Mouse (Mus musculus): ENCODE results near the gene Nr1h5.

Gene Nr1h5

DNA sequence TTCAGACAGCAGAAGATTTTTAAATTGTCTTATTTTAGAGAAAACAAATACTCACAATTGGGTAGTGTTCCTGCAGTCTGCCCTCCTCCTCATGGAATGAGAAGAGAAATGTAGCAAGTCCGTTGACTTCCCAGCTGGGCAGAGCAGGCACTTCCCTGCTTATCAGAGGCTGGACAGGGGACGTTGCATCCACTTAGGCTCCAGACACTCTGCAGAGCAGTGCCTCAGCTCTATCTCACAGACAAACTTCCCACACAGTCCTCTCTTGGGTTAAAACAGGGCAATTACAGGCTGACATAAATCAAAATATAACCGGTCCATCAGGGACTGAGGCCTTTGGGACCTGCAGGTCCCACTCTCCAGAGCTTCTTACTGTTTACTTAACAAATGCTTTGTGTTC lies at the start of gene Nr1h5:
Gene Nr1h5 (minus strand): TSS at position 101 of the 400 bp plus-strand sequence.
- no peak for DNase-seq (ENCODE audit: low spot score)

DNA sequence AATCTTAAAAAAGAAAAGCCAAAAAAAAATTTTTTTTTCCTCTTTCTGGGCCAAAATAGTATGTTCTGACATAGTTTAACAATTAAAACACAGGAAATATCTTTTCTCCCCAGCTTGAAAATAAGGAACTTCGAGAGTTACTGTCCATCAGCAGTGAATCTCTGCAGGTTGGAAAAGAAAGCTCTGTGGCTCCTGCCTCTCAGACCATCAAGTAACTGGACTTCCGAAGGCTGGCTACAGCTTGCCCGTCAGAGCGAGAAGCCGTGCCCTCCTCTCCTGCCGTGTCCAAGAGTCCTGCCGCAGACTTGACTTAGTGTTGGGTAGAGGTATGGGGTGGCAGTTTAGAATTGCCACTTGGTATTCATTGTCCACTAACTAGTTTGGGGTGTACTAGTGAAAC lies 37.7 kb upstream of the Nr1h5 start:
- no peak for DNase-seq (ENCODE audit: low spot score)

DNA sequence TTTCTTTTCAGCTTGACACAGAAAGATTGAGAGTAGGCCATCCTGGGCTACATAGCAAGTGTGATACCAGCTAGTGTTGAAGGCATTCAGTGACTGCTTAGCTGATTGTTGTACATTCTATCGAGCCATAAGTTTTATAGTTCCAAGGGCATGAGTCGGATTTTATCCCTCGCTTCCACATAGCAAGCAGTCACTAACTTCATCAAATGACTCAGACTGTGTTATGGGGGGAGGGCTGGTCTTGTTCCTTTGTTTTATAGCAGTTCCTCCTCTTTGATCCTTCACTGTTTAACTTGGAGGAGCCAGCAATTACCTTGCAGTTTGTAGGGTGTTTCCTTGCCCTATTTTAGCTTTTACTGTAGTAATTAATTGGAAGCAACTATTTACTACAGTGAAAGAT lies 33.7 kb upstream of the Nr1h5 start:
- no peak for DNase-seq (ENCODE audit: low spot score)

DNA sequence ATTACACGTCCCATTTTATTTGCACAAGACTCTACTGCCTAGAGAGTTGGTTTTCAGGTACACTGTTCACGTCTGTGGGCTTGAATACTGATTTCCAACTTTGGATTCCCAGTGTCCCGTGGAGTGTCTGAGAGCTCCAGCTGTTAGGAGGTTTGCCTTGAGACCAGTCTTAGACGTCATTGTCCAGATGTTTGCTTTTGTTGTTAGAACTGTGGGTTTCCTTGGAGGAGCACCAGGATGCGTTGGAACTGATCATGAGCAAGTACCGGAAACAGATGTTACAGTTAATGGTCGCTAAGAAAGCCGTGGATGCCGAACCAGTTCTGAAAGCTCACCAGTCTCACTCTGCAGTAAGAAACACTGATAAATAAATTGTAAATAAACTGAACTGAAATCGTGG lies 33.1 kb upstream of the Nr1h5 start:
- no peak for DNase-seq (ENCODE audit: low spot score)

DNA sequence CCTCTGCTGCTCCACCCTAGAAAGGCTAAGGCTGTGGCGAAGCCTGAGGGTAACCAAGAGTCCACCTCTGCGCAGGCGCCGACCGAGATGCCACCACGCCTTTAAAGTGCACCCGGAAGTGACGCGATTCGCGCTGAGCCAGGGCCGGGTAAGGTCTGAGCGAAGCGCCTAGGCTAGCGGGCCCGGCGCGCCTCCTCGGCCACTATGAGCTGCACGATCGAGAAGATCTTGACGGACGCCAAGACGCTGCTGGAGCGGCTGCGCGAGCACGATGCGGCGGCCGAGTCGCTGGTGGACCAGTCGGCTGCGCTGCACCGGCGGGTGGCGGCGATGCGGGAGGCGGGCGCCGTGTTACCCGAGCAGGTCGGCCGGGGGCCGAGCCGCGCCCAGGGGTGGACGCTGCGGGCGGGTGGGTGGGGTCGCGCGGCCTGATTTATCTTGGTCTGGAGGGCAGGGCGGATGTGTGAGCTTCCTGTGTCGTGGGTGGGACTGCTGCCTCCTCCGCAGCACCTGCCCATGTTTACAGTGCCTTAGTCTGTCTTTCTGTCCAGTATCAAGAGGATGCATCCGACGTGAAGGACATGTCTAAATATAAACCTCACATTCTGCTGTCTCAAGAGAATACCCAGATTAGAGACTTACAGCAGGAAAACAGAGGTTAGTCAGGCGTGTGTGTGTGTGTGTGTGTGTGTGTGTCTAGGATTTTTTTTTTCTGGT lies 31.8 kb upstream of the Nr1h5 start, which contains the start of gene Sike1:
Gene Sike1 (plus strand): TSS at position 104 of the 717 bp plus-strand sequence.
- DNase-seq (ENCODE audit: low spot score): peak; percentile 88

DNA sequence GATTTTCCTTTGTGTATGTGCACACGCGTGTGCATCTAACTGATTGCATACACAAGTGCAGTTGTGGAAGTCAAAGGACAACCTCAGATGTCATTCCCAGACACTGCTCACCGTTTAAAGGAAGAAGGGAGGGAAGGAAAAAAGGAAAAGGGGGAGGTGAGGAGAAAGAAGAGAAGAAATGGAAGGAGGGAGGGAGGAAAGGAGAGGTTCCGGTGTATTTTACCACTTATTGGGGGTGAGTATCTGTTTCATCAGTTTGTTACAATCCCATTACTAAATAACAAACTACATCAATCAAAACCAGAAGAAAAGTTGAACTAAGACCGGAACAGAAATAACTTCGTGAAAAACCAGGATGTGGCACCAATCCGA lies 31.3 kb upstream of the Nr1h5 start:
- no peak for DNase-seq (ENCODE audit: low spot score)

DNA sequence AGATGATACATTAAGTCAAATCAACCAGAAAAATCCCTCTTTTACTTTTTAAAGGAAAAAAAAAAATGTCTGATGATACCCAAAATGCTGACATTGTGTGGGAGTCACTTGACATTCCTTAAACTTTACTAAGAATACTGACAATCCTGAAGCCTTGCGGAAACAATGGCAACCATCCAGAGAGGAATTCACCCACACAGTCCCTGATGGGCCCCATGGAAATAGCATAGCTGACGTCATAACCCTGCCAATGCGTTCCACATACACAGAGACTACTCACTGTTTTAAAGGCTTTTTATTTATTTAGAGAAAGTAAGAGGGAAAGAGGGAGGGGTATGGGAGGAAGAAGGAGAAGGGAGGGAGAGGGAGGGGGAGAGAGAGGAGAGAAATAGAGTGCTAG lies 29.0 kb upstream of the Nr1h5 start:
- DNase-seq (ENCODE audit: low spot score): no peak

DNA sequence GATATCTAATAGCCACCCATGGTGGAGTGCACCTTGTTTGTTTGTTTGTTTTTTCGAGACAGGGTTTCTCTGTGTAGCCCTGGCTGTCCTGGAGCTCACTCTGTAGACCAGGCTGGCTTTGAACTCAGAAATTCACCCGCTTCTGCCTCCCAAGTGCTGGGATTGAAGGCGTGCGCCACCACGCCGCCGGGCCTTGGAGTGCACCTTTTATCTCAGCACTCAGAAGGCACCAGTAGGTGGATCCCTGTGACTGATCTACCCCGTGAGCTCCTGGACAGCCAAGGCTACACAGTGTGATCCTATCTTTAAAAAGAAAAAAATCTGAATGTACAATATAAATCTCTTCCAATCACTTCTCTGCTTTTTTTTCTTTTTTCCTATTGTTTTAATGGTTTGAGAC lies 27.1 kb upstream of the Nr1h5 start:
- DNase-seq (ENCODE audit: low spot score): no peak

DNA sequence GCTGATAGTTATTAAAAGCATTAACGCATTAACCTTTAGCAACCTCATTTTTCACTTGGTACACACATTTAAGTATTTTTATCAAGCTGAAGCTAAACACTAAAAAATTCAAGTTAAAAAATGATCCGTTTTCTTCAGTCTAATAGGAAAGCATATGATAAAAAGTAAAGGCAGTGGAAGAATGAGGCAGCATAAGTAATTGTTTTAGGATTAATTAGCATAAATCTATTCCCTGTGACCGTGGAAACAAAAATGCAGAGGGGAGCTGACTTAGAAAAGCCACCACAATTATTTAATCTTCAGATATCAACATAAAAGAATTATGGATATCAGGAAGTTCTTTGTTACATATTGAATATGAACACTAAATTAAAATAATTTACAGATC lies 16.4 kb upstream of the Nr1h5 start:
- no peak for DNase-seq (ENCODE audit: low spot score)

DNA sequence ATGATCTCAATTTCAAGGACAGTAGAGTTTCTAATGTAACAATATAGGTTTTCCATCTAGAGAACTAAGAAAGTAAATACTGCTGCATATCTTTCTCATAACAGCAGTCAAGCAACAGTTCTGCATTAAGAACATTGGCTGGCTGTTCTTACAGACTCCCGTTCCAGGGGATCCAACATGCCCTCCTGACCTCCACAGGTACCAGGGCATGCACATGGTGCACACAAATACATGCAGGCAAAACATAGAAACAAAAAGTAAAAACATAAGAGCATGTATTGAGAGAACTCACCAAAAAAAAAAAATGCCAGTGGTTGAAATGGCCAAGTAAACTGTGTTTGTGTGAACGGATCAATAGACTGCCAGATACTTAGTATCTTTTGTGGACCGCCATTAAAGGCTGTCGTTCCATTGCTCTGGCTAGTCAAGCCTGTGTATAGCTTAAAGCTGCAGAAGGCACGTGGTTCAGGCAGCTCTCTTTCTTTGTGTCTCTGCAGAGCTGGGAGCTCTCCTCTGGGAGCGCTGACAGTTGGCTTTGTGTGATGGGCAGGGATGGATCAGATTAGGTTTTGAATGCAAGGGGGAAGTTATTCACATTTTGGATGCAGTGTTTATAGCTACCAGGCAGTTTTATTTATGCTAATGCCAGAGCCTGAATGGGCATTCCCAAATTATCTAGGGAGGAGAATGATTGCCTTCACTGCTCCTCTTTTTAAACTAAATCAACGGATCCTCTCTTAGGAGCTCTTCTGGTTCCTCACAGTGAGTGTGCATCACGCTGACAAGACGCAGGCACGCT lies 15.8 kb upstream of the Nr1h5 start:
- no peak for DNase-seq (ENCODE audit: low spot score)

DNA sequence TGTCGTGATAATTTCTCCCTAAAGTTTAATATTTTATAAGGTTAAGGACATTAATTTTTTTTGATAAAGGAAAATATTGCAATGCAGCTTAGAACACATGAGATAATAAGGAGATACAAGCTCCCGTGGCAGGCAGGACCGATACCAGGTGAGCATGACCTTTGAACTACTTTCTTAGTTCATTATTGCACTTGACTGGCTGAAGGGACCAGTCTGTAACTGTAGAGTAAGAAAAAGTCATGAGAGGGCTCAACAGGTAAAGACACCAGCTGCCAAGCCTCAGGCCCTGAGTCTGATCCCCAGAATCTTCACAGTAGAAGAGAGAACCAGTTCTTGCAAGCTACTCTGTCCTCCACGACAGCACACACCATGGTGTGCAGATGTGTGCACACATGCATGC lies 13.0 kb upstream of the Nr1h5 start:
- no peak for DNase-seq (ENCODE audit: low spot score)

DNA sequence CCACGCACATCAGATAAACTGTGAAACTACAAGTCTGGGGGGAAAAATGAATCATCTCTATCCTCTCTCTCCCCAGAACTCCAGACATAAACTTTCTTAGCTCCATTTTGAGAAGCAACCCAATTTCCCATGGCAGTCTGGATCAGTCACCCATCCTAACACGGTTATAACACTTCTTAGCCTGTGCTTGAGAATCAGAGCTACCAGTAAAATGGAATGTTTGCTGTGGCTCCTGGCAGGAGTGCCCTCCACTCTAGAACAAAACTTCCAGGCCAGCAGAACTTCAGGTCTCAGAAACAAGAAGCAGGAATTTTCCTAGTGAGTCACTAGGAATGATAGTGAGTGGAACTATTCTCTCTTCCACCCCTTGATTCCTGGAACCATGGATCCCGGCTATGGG lies 6.6 kb upstream of the Nr1h5 start:
- no peak for DNase-seq (ENCODE audit: low spot score)

DNA sequence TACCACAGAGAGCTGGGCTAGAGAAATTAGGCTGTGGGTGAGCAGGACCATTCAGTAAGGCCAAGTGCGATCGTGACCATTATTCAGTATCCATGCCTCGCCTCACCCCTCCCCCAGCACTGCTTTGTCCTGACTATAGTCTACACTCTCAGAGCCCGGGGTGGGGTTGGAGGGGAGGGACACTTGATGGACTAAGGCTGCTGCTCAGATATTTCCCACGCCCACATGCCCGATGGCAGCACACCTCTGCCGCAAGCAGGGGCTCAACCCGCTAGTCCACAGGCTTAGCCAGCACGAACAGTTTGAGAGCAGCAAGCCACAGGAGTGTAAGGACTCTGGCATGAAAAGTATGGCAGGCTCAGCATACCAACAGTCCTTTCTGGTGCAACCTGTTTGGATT lies 6.1 kb upstream of the Nr1h5 start:
- no peak for DNase-seq (ENCODE audit: low spot score)

DNA sequence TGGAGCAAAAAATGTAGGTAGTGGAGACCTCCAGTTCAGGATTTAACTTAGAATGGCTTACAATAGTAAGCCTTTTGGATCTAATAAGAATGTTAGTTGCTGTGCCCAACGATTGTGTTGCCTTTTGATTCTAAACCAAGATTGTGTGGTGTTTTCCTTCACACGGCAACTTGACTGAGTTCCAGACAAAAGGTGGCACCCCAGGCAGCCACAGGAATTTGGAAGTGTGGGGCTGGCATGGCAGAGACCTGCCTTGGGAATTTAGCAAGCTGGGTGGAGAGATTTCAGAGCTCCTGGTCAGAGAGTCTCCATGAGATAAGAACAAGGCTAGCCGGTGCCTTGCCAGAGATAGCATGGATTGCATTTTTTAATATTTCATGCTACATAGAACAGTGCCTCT lies 8.3 kb downstream of the Nr1h5 start:
- no peak for DNase-seq (ENCODE audit: low spot score)

DNA sequence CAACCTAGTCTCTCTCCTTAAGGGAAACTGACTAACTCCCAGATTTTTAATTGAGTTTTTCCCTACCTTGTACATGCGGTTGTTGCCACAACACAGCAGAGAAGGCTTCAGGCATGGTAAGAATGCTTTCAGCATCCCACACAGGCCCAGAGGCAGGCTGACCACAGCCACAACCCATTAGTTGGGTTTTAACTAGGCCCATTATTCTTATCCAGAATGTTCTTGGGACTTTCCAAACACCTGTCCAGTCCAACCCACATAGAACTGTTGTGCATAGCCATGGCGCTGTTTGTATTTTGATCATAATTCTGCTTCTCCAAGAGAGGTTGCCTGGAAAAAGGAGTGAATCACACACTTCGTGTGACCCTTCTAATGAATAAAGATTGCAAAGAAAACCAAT lies 8.8 kb downstream of the Nr1h5 start:
- no peak for DNase-seq (ENCODE audit: low spot score)

DNA sequence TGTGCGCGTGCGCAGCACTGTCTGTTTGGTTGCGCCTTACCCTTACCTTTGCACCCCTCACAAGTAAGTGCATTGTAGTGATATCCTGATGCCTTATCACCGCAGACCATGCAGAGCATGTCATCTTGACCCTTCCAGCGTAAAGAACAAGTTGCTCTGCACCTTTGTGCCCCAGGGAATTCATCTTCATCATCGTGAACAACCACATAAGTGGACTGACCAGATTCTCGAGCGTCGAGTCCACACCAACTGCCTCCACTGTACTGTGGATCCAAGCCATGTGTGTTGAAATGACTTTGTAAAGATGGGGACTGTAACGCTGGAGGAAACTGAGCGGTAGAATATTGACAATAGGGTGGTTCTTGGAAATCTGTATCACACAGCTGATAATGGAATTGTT lies 9.5 kb downstream of the Nr1h5 start:
- DNase-seq (ENCODE audit: low spot score): no peak

DNA sequence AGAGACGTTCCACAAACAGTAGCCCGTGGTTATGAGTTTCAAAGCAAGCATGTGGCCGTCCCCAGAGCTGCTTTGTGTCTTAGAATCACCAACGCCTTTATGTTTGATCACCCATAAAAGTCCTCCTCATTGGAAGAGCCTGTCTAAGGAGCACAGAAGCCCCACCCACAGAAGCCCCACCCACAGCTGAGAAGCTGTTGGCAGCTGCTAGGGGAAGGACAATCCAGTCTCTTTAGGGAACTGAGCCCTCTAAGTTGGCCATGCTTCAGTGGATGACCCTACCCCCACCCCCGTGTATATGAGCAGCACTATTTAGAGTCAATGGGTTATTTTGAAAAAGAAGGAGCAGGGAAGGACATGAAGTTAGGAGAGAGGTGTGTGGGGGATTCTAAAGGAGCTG lies 17.1 kb downstream of the Nr1h5 start:
- no peak for DNase-seq (ENCODE audit: low spot score)

DNA sequence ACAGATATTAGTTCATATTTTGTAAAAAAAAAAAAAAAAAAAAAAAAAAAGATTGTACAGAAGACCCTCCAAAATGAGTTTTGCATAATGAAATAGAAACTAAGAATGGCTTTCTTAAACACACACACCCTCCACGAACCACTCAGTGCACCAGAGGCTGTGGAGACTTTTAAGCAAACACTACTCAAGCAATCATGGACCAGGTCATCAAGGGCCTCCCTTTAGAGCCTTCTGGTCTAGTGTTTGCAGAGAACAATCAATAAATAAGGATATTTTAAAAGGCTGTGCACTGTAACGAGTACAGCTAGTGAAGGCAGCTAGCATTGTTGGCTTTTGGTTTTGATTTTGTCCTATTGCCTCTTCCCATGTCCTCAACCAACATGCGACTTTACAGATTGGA lies 17.6 kb downstream of the Nr1h5 start:
- no peak for DNase-seq (ENCODE audit: low spot score)

DNA sequence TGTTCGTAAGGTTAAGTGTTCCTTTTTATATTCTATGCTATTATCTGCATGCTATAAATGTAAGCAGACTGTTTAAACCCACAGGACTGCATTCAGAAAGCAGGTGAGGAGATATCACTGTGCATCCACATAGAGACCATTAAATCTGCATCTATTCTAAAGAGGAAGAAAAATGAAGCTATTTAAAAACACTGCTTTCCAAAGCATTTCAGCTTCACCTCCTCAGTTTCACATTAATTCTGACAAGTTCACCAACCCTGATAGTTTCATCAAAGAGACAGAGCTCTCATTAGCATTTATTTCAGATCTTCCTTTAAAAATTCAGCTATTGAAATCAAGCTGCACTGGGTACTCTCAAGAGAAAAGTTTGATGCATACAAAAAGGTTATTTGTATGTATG lies 25.8 kb downstream of the Nr1h5 start:
- no peak for DNase-seq (ENCODE audit: low spot score)

DNA sequence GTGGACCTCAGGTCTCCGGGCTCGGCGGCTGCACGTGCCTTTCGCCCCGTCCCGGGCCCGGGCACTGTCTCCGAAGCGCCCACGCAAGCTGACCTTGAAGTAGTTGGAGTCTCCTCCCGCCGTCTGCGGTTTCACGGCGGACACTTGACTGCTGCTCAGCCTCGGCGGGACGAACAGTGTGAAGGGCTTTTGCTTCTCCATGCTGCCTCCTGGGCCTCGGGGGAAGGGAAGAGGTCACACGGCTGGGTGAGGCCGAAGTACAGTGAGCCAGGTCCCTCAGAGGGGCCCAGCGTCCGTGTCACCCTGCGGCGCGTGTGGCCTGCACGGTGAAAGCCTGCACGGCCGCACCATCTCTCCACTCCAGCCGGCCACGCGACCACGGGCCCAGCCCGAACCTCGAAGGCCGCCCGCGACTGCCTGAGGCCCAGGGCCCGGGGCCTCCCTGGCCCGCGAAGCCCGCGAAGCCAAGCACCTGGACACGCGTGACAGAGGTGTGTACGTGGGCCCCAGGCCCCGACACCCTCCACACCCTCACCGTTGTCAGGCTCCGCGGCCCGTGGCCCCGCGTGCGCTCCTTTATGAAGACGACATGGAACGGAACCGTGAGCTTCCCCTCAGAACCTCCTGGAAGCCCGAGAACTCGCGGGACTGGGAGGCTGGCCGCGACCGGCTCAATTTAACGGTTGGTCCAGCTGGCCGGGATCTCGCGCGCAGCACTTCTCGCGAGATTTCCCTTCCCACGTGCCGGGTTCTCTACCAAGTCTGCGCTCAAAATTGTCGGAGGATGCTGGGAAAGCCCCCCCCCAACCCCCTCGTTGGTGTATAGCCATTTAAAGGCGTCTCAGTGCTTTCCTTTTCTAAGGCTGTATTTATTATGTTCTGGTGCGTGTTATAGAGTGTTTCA lies 28.2 kb downstream of the Nr1h5 start, which contains the start of gene Sycp1:
Gene Sycp1 (minus strand): TSS at position 650 of the 904 bp plus-strand sequence.
- DNase-seq (ENCODE audit: low spot score): no peak

DNA sequence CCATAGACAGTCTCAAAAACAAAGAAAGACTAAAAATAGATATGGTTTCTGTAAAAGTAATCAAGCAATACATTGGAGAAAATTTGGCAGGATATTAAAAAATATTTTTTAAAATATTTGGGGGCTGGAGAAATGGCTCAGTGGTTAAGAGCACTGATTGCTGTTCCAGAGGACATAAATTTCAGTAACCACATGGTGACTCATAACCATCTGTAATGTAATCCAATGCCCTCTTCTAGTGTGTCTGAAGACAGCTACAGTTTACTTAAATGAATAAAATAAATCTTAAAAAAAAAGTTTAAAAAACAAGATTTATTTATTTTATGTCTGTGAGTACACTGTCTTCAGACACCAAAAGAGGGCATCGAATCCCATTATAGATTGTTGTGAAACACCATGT lies 64.8 kb downstream of the Nr1h5 start:
- no peak for DNase-seq (ENCODE audit: low spot score)
